Mouse (Mus musculus): Measurements from ENCODE around the gene Gar1. TPM values are rescaled to one million over a fixed set of nuclear protein-coding genes. Genes with fewer than 3 reads are reported as not detected.

Gar1 gene
- polyA plus RNA-seq, 1 experiment, result 17.6 TPM

GRCm38 (mm10) chr3:129821736-129822135, 9.5 kb downstream of the Gar1 start:
- TF ChIP-seq POLR2A (IDR thresholded peaks at IDR 0.05; ENCODE audit: borderline replicate concordance, low read depth, low read length) (no peak), CTCF (IDR thresholded peaks at IDR 0.05; ENCODE audit: low read depth, low read length) (no peak)
- no peak overlapping the region for H3K27ac ChIP-seq (ENCODE audit: insufficient read depth, low read depth, low read length)
- H3K4me1 ChIP-seq (ENCODE audit: control insufficient read depth, insufficient read depth, low read length), result no peaks in the 10 kb centered on the region
- no peak overlapping the region for H3K4me3 ChIP-seq (ENCODE audit: insufficient read depth, low read length)

GRCm38 (mm10) chr3:129820847-129821246, 10.3 kb downstream of the Gar1 start:
- no peak for TF ChIP-seq CTCF (IDR thresholded peaks at IDR 0.05; ENCODE audit: low read depth, low read length)
- no peak for TF ChIP-seq POLR2A (IDR thresholded peaks at IDR 0.05; ENCODE audit: borderline replicate concordance, low read depth, low read length)
- Histone ChIP-seq H3K4me3 (ENCODE audit: insufficient read depth, low read length) (no peak overlapping the region), H3K4me1 (ENCODE audit: control insufficient read depth, insufficient read depth, low read length) (no peaks in the 10 kb centered on the region), H3K27ac (ENCODE audit: insufficient read depth, low read depth, low read length) (no peak overlapping the region)

- H3K4me3 ChIP-seq (ENCODE audit: insufficient read depth, low read length), result no peak within 1 kb of the TSS
- TF ChIP-seq CTCF (IDR thresholded peaks at IDR 0.05; ENCODE audit: low read depth, low read length) (no peak), POLR2A (IDR thresholded peaks at IDR 0.05; ENCODE audit: borderline replicate concordance, low read depth, low read length) (no peak)
Observed at GRCm38 (mm10) chr3:129803765-129804164, 27.4 kb downstream of the Gar1 start, which contains the start of gene Lrit3. Gene Lrit3 (minus strand): TSS chr3:129804030.

GRCm38 (mm10) chr3:129799011-129799410, 32.2 kb downstream of the Gar1 start:
- no peaks in the 10 kb centered on the region for H3K4me1 ChIP-seq (ENCODE audit: control insufficient read depth, insufficient read depth, low read length)
- H3K27ac ChIP-seq (ENCODE audit: insufficient read depth, low read depth, low read length), result no peak overlapping the region
- H3K4me3 ChIP-seq (ENCODE audit: insufficient read depth, low read length), result no peak overlapping the region
- TF ChIP-seq POLR2A (IDR thresholded peaks at IDR 0.05; ENCODE audit: borderline replicate concordance, low read depth, low read length), result no peak
- no peak for TF ChIP-seq CTCF (IDR thresholded peaks at IDR 0.05; ENCODE audit: low read depth, low read length)

More at GRCm38 (mm10) chr3:129803765-129804164, 27.4 kb downstream of the Gar1 start, which contains the start of gene Lrit3:
- no peaks in the 10 kb centered on the region for H3K4me1 ChIP-seq (ENCODE audit: control insufficient read depth, insufficient read depth, low read length)
- H3K27ac ChIP-seq (ENCODE audit: insufficient read depth, low read depth, low read length), result no peak within 1 kb of the TSS

- H3K4me3 ChIP-seq (ENCODE audit: insufficient read depth, low read length), result no peak overlapping the region
- no peak overlapping the region for H3K27ac ChIP-seq (ENCODE audit: insufficient read depth, low read depth, low read length)
- TF ChIP-seq CTCF (IDR thresholded peaks at IDR 0.05; ENCODE audit: low read depth, low read length) (no peak), POLR2A (IDR thresholded peaks at IDR 0.05; ENCODE audit: borderline replicate concordance, low read depth, low read length) (no peak)
- no peaks in the 10 kb centered on the region for H3K4me1 ChIP-seq (ENCODE audit: control insufficient read depth, insufficient read depth, low read length)
Observed at GRCm38 (mm10) chr3:129798551-129798950, 32.6 kb downstream of the Gar1 start.

- TF ChIP-seq CTCF (IDR thresholded peaks at IDR 0.05; ENCODE audit: low read depth, low read length) (no peak), POLR2A (IDR thresholded peaks at IDR 0.05; ENCODE audit: borderline replicate concordance, low read depth, low read length) (no peak)
- Histone ChIP-seq H3K4me1 (ENCODE audit: control insufficient read depth, insufficient read depth, low read length) (no peaks in the 10 kb centered on the region), H3K27ac (ENCODE audit: insufficient read depth, low read depth, low read length) (no peak overlapping the region), H3K4me3 (ENCODE audit: insufficient read depth, low read length) (no peak overlapping the region)
Observed at GRCm38 (mm10) chr3:129797341-129797740, 33.9 kb downstream of the Gar1 start.

- H3K4me3 ChIP-seq (ENCODE audit: insufficient read depth, low read length), result no peak overlapping the region
- TF ChIP-seq POLR2A (IDR thresholded peaks at IDR 0.05; ENCODE audit: borderline replicate concordance, low read depth, low read length) (no peak), CTCF (IDR thresholded peaks at IDR 0.05; ENCODE audit: low read depth, low read length) (no peak)
- no peaks in the 10 kb centered on the region for H3K4me1 ChIP-seq (ENCODE audit: control insufficient read depth, insufficient read depth, low read length)
- no peak overlapping the region for H3K27ac ChIP-seq (ENCODE audit: insufficient read depth, low read depth, low read length)
Observed at GRCm38 (mm10) chr3:129793801-129794200, 37.4 kb downstream of the Gar1 start.

- Histone ChIP-seq H3K4me1 (ENCODE audit: control insufficient read depth, insufficient read depth, low read length) (no peaks in the 10 kb centered on the region), H3K27ac (ENCODE audit: insufficient read depth, low read depth, low read length) (no peak overlapping the region), H3K4me3 (ENCODE audit: insufficient read depth, low read length) (no peak overlapping the region)
- no peak for TF ChIP-seq CTCF (IDR thresholded peaks at IDR 0.05; ENCODE audit: low read depth, low read length)
Observed at GRCm38 (mm10) chr3:129782746-129783145, 48.5 kb downstream of the Gar1 start.

- Histone ChIP-seq H3K4me3 (ENCODE audit: insufficient read depth, low read length) (no peak overlapping the region), H3K27ac (ENCODE audit: insufficient read depth, low read depth, low read length) (no peak overlapping the region)
- TF ChIP-seq POLR2A (IDR thresholded peaks at IDR 0.05; ENCODE audit: borderline replicate concordance, low read depth, low read length) (no peak), CTCF (IDR thresholded peaks at IDR 0.05; ENCODE audit: low read depth, low read length) (no peak)
Observed at GRCm38 (mm10) chr3:129781435-129781834, 49.8 kb downstream of the Gar1 start.

More at GRCm38 (mm10) chr3:129781435-129781834, 49.8 kb downstream of the Gar1 start:
- H3K4me1 ChIP-seq (ENCODE audit: control insufficient read depth, insufficient read depth, low read length), result no peaks in the 10 kb centered on the region

Other genes starting within 250 kb of the Gar1 start
- 0.50 and 1.7 TPM in 2 replicates for gene Egf, start 76.1 kb downstream of the Gar1 start, polyA plus RNA-seq (2012; ENCODE audit: insufficient read depth, insufficient read length, missing spikeins)
- gene Lrit3, start 27.4 kb downstream of the Gar1 start, polyA plus RNA-seq (2012; ENCODE audit: insufficient read depth, insufficient read length, missing spikeins), result not detected in 2 replicates
- gene Rrh, start 8.8 kb downstream of the Gar1 start, polyA plus RNA-seq (2012; ENCODE audit: insufficient read depth, insufficient read length, missing spikeins), result 0.27 and 0.50 TPM in 2 replicates
- gene Cfi, start 4.5 kb upstream of the Gar1 start, polyA plus RNA-seq (2012; ENCODE audit: insufficient read depth, insufficient read length, missing spikeins), result not detected in 2 replicates
- gene Pla2g12a, start 47.2 kb upstream of the Gar1 start, polyA plus RNA-seq (2012; ENCODE audit: insufficient read depth, insufficient read length, missing spikeins), result 8.8 and 11.8 TPM in 2 replicates
- 40.6 and 42.0 TPM in 2 replicates for gene Casp6, start 70.0 kb upstream of the Gar1 start, polyA plus RNA-seq (2012; ENCODE audit: insufficient read depth, insufficient read length, missing spikeins)
- 69.0 and 77.0 TPM in 2 replicates for gene Mcub, start 138.8 kb upstream of the Gar1 start, polyA plus RNA-seq (2012; ENCODE audit: insufficient read depth, insufficient read length, missing spikeins)
- gene Sec24b, start 230.2 kb upstream of the Gar1 start, polyA plus RNA-seq (2012; ENCODE audit: insufficient read depth, insufficient read length, missing spikeins), result 68.3 and 76.7 TPM in 2 replicates